Mouse (Mus musculus) liver, embryonic 13.5 days (tissue): ENCODE measurements around the gene Cbwd1. TPM values are rescaled to one million over a fixed set of nuclear protein-coding genes. Genes with fewer than 3 reads are reported as not detected.
A peak's percentile ranks its signal among the peaks of the same experiment; 100 is the strongest.

Source experiments
- ATAC-seq: fragments of 200-750 bp; cut with Nextera tagmentation; 2 replicates; pipeline ENCODE4 v1.8.0; 2017; ENCODE audit warnings: low read depth, mild to moderate bottlenecking, moderate number of reproducible peaks, moderate library complexity
- DNase-seq: peaks from one replicate; pipeline ENCODE4 v3.0.0; 2022
- H3K27ac ChIP-seq: fragments of 300-500 bp; sonication (generic); 2 replicates; pipeline ENCODE4 v1.5.1; 2015; ENCODE audit warnings: moderate library complexity, mild to moderate bottlenecking, inconsistent platforms
- H3K27me3 ChIP-seq: fragments of 300-500 bp; sonication (generic); 2 replicates; pipeline ENCODE4 v1.6.1; 2015; ENCODE audit warnings: mild to moderate bottlenecking, inconsistent platforms
- H3K36me3 ChIP-seq: fragments of 300-500 bp; sonication (generic); 2 replicates; pipeline ENCODE4 v1.6.1; 2015; ENCODE audit warnings: mild to moderate bottlenecking, inconsistent platforms
- H3K4me1 ChIP-seq: fragments of 300-500 bp; sonication (generic); replicated peaks from 2 replicates; pipeline ENCODE4 v1.6.1; 2015; ENCODE audit warnings: inconsistent platforms
- H3K4me2 ChIP-seq: fragments of 300-500 bp; sonication (generic); 2 replicates; pipeline ENCODE4 v1.6.1; 2015; ENCODE audit warnings: inconsistent platforms, mild to moderate bottlenecking, moderate library complexity
- H3K4me3 ChIP-seq: fragments of 300-500 bp; sonication (generic); replicated peaks from 2 replicates; pipeline ENCODE4 v1.5.1; 2015; ENCODE audit warnings: mild to moderate bottlenecking, inconsistent platforms
- H3K9ac ChIP-seq: fragments of 300-500 bp; sonication (generic); 2 replicates; pipeline ENCODE4 v1.6.1; 2015; ENCODE audit warnings: mild to moderate bottlenecking, inconsistent platforms
- H3K9me3 ChIP-seq: fragments of 300-500 bp; sonication (generic); replicated peaks from 2 replicates; pipeline ENCODE4 v1.6.1; 2016; ENCODE audit warnings: inconsistent platforms
- WGBS: fragments of 180-500 bp; shearing (Covaris S2); methylation state at CpG from one replicate; pipeline ENCODE4 v1.1.7; 2015; ENCODE audit not compliant: insufficient replicate concordance; 5-methylcytosine and 5-hydroxymethylcytosine counted together
- polyA plus RNA-seq: library from polyadenylated mRNA; unstranded; fragments of >200 nt; fragmentation: Nextera tagmentation; extraction: Ambion mirVana; gene quantifications from 2 replicates; pipeline ENCODE4 v1.2.1, GENCODE M21; 2015

Gene Cbwd1
- polyA plus RNA-seq, 1 experiment from 2014 or later: 13.5 TPM

GRCm38 (mm10) chr19:24901666-24902065 lies 59.7 kb downstream of the Cbwd1 start:
- Histone ChIP-seq H3K4me1 (peaks cover 8% of the 10 kb centered on the region; the same call in 1 of the 2 replicates), H3K9ac (no peak overlapping the region), H3K36me3 (no peaks in the 10 kb centered on the region), H3K27me3 (peaks cover 79% of the 10 kb centered on the region), H3K27ac (no peak overlapping the region), H3K4me2 (no peak overlapping the region), H3K9me3 (no peaks in the 10 kb centered on the region), H3K4me3 (no peak overlapping the region)
- 10% methylated on average over 3 of the region's 3 CpGs for WGBS
- no peak for ATAC-seq
- DNase-seq: no peak

- peak within 1 kb of the TSS; percentile 37 for H3K4me3 ChIP-seq
- H3K4me2 ChIP-seq: peak within 1 kb of the TSS; percentile 53
- no peaks in the 10 kb centered on the region for H3K36me3 ChIP-seq
- no peak for DNase-seq
- ATAC-seq: no peak
- no peaks in the 10 kb centered on the region for H3K9me3 ChIP-seq
- no peak within 1 kb of the TSS for H3K9ac ChIP-seq
- H3K27ac ChIP-seq: no peak within 1 kb of the TSS
- peaks cover 8% of the 10 kb centered on the region; the same call in 1 of the 2 replicates for H3K4me1 ChIP-seq
- peaks cover 87% of the 10 kb centered on the region for H3K27me3 ChIP-seq
- 3% methylated on average over 27 of the region's 27 CpGs for whole genome bisulfite sequencing
Measured at GRCm38 (mm10) chr19:24900581-24901220, 60.7 kb downstream of the Cbwd1 start, which contains the start of gene Foxd4. TSS of gene Foxd4 (minus strand) at chr19:24901197.

GRCm38 (mm10) chr19:24899578-24900544 lies 61.5 kb downstream of the Cbwd1 start:
- ATAC-seq: no peak
- Histone ChIP-seq H3K27me3 (peaks cover 96% of the 10 kb centered on the region), H3K36me3 (no peaks in the 10 kb centered on the region), H3K4me3 (peak overlapping the region; percentile 37), H3K4me1 (peaks cover 8% of the 10 kb centered on the region; the same call in 1 of the 2 replicates), H3K27ac (no peak overlapping the region), H3K9me3 (no peaks in the 10 kb centered on the region), H3K9ac (no peak overlapping the region), H3K4me2 (peak overlapping the region; percentile 53)
- 1% methylated on average over 84 of the region's 84 CpGs for WGBS
- DNase-seq: no peak

GRCm38 (mm10) chr19:24898737-24899577 lies 62.5 kb downstream of the Cbwd1 start:
- DNase-seq (no peak), ATAC-seq (no peak)
- H3K27ac ChIP-seq: no peak overlapping the region
- WGBS: 7% methylated on average over 34 of the region's 34 CpGs
- H3K36me3 ChIP-seq: no peaks in the 10 kb centered on the region
- H3K4me1 ChIP-seq: peaks cover 8% of the 10 kb centered on the region; the same call in 1 of the 2 replicates
- no peak overlapping the region for H3K4me2 ChIP-seq
- H3K27me3 ChIP-seq: peaks cover 89% of the 10 kb centered on the region
- H3K9ac ChIP-seq: no peak overlapping the region
- no peaks in the 10 kb centered on the region for H3K9me3 ChIP-seq
- 0 out of 2 replicates have a peak overlapping the region, but pooled peaks have one; percentile 37 for H3K4me3 ChIP-seq

DNA sequence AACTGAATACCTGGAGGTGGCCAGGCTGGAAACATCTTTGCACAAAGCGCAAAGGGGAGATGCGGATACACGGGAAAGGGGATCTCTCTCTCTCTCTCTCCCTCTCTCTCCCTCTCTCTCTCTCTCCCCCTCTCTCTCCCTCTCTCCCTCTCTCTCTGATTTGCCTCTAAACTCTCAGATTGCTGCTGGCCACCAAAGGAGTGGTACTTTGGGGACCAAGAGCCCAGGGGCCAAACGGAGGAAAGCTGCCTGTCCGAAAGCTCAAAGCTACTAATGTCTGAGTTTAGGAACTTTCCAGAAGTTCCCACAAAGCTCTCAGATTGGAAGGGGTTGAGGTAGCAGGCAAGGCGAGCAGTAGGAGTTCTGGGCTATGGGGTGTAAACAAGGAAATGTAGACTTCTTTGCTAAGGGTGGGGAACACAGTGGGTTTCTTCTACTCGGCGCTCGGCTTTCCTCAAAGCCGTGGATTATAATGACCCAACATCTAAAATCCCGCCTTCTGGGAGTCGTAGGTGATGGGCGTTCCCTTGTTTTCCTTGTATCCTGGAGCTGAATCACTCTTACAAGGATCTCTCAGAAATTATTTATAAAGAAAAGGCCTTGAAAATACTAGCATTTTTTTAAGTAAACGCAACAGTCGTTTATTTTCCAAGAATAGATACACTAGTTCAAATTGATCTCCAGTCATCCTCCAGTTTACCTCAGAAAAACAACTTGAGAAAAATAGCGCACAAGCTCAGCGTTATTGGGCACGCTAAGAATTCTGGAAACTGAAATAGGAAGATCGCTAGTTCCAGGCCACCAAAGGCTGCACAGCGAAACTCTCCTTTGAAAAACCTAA lies 63.3 kb downstream of the Cbwd1 start:
- Histone ChIP-seq H3K36me3 (no peaks in the 10 kb centered on the region), H3K9ac (no peak overlapping the region), H3K4me3 (no peak overlapping the region), H3K4me2 (no peak overlapping the region), H3K27me3 (peaks cover 81% of the 10 kb centered on the region), H3K4me1 (peaks cover 8% of the 10 kb centered on the region; the same call in 1 of the 2 replicates), H3K9me3 (no peaks in the 10 kb centered on the region), H3K27ac (no peak overlapping the region)
- 3% methylated on average over 20 of the region's 20 CpGs for WGBS
- ATAC-seq (no peak), DNase-seq (no peak)

DNA sequence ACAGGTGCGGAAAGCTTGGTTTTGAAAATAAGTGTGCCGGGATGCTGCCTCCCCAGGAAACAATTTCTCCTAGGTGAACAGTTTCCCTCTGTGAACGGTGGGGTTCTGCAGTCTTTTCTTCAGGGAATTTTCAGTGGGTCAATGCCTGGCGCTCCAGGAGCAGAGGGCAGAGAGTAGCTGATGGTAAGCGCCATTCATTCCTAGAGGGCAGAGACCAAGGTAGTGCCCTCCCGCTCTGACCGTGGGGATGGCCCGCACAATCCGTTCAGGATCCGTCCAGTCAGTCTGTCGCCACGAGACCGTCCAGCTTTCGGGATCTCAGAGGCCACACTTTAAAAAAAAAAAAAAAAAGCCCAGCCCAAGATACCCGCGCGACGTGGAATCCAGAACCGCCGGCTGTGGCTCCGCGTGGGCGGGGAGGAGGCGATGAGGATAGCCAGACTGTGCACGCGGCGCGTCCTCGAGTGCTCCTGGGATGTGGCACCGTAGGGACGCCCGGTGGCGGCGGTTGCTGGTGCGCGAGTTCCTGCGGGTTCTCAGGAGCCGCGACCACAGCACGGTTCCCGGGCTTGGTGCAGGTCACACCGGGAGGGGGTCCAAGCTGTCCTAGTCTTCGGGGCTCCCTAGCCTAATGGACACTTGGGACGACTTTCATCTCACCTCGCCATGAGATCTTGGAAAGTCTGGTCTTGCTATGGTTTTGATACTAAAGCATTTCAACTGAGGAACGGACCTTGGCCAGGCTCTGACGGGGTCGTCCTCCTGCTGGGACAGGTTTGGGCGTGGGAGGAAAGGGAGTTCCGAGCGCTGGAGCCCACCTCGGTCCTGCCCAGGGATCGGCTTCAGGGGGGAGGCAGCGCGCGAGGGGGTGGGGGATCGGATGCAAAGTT lies 64.2 kb downstream of the Cbwd1 start:
- no peak for DNase-seq

GRCm38 (mm10) chr19:24896536-24896935 lies 64.9 kb downstream of the Cbwd1 start:
- Histone ChIP-seq H3K27ac (no peak overlapping the region), H3K4me2 (no peak overlapping the region), H3K4me1 (peaks cover 8% of the 10 kb centered on the region; the same call in 1 of the 2 replicates), H3K4me3 (no peak overlapping the region), H3K27me3 (peaks cover 65% of the 10 kb centered on the region), H3K9ac (no peak overlapping the region), H3K9me3 (no peaks in the 10 kb centered on the region), H3K36me3 (no peaks in the 10 kb centered on the region)
- 11% methylated on average over 4 of the region's 4 CpGs for WGBS
- DNase-seq: no peak
- no peak for ATAC-seq

More for the DNA sequence above, 64.2 kb downstream of the Cbwd1 start:
- no peak overlapping the region for H3K9ac ChIP-seq
- 2% methylated on average over 57 of the region's 57 CpGs for WGBS
- no peak overlapping the region; the same call in 1 of the 2 replicates for H3K4me3 ChIP-seq
- peaks cover 8% of the 10 kb centered on the region; the same call in 1 of the 2 replicates for H3K4me1 ChIP-seq
- H3K27ac ChIP-seq: no peak overlapping the region
- ATAC-seq: no peak
- H3K4me2 ChIP-seq: no peak overlapping the region
- no peaks in the 10 kb centered on the region for H3K36me3 ChIP-seq
- H3K27me3 ChIP-seq: peaks cover 72% of the 10 kb centered on the region
- no peaks in the 10 kb centered on the region for H3K9me3 ChIP-seq

DNA sequence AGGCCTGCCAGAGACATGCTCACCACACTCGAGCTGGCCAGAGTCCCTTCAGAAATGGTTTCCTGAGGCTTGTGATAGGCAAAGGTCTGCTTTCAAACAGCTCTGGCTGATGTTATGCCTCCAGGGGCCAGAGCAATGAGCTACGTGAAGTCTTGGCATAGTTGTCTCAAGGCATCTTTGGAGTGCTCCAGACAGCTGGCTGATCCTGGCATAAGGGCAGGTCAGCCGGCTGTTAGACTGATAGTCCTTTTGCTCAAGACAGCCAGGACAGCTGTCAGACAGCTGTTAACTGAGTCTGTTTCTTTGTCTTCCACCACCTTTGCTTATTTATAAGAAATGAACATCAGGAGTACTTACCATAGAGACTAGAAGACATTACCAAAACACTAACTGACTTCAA lies 74.5 kb downstream of the Cbwd1 start:
- no peak overlapping the region for H3K27ac ChIP-seq
- no peak overlapping the region for H3K4me3 ChIP-seq
- WGBS: 58% methylated on average over 3 of the region's 3 CpGs
- DNase-seq (no peak), ATAC-seq (no peak)
- no peak overlapping the region for H3K9ac ChIP-seq
- H3K36me3 ChIP-seq: no peaks in the 10 kb centered on the region
- H3K4me2 ChIP-seq: no peak overlapping the region
- no peaks in the 10 kb centered on the region for H3K4me1 ChIP-seq
- no peaks in the 10 kb centered on the region for H3K9me3 ChIP-seq
- H3K27me3 ChIP-seq: peaks cover 7% of the 10 kb centered on the region; the same call in 1 of the 2 replicates

DNA sequence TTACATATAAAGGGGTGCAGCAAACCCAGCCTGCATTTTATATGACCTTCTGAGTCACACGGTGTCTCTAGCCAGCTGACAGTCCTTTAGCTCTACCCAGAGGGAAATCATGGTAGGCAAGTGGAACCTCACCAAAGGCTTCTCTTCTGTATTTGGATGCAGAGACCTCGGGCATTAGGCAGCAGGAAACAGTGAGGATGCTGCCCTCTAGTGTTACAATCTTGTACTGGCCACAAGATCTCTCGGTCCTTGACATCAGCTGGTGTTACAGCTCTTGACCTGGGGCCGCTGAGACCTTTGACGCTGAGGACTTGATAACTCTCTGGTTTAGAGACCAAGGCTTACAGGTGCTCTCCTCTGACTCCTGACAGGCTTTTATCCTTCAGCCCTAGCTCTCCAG lies 75.9 kb downstream of the Cbwd1 start:
- DNase-seq: no peak
- H3K4me3 ChIP-seq: no peak overlapping the region
- WGBS: 13% methylated on average over 5 of the region's 5 CpGs
- H3K9me3 ChIP-seq: no peaks in the 10 kb centered on the region
- H3K4me1 ChIP-seq: no peaks in the 10 kb centered on the region
- ATAC-seq: no peak
- H3K27me3 ChIP-seq: peaks cover 7% of the 10 kb centered on the region; the same call in 1 of the 2 replicates
- H3K27ac ChIP-seq: no peak overlapping the region
- no peaks in the 10 kb centered on the region for H3K36me3 ChIP-seq
- H3K4me2 ChIP-seq: no peak overlapping the region
- no peak overlapping the region for H3K9ac ChIP-seq
